Mouse (Mus musculus) hindbrain, embryonic 12.5 days (tissue): Measurements from ENCODE around the gene Gm3015. TPM values are rescaled to one million over a fixed set of nuclear protein-coding genes. Genes with fewer than 3 reads are reported as not detected.
"Not testable (repeated sequence)": the region's sequence is repeated elsewhere in the genome, so short reads cannot be mapped to it uniquely, and the experiment has no call there.

ENCODE experiments used
- ATAC-seq: fragments of 200-750 bp; cut with Nextera tagmentation; 2 replicates; pipeline ENCODE4 v1.8.0; 2017; ENCODE audit warnings: moderate TSS enrichment; ENCODE audit not compliant: low FRiP score
- H3K27ac ChIP-seq: fragments of 300-500 bp; sonication (generic); 2 replicates; pipeline ENCODE4 v1.5.1; 2016; ENCODE audit warnings: mild to moderate bottlenecking
- H3K27me3 ChIP-seq: fragments of 300-500 bp; sonication (generic); 2 replicates; pipeline ENCODE4 v1.6.1; 2016; ENCODE audit warnings: mild to moderate bottlenecking
- H3K36me3 ChIP-seq: fragments of 300-500 bp; sonication (generic); 2 replicates; pipeline ENCODE4 v1.6.1; 2016; ENCODE audit warnings: mild to moderate bottlenecking
- H3K4me1 ChIP-seq: fragments of 300-500 bp; sonication (generic); 2 replicates; pipeline ENCODE4 v1.6.1; 2016
- H3K4me2 ChIP-seq: fragments of 300-500 bp; sonication (generic); replicated peaks from 2 replicates; pipeline ENCODE4 v1.6.1; 2016; ENCODE audit warnings: mild to moderate bottlenecking
- H3K4me3 ChIP-seq: fragments of 300-500 bp; sonication (generic); 2 replicates; pipeline ENCODE4 v1.5.1; 2016; ENCODE audit warnings: mild to moderate bottlenecking
- H3K9ac ChIP-seq: fragments of 300-500 bp; sonication (generic); 2 replicates; pipeline ENCODE4 v1.6.1; 2016; ENCODE audit warnings: mild to moderate bottlenecking, moderate library complexity
- H3K9me3 ChIP-seq: fragments of 300-500 bp; sonication (generic); replicated peaks from 2 replicates; pipeline ENCODE4 v1.6.1; 2016; ENCODE audit warnings: mild to moderate bottlenecking
- WGBS: fragments of 180-500 bp; shearing (Covaris S2); methylation state at CpG from one replicate; pipeline ENCODE4 v1.1.7; 2016; 5-methylcytosine and 5-hydroxymethylcytosine counted together
- polyA plus RNA-seq: library from polyadenylated mRNA; unstranded; fragments of >200 nt; fragmentation: Nextera tagmentation; extraction: Ambion mirVana; gene quantifications from 2 replicates; pipeline ENCODE4 v1.2.1, GENCODE M21; 2016

The Gm3015 gene
- not detected in 2 replicates for polyA plus RNA-seq

DNA sequence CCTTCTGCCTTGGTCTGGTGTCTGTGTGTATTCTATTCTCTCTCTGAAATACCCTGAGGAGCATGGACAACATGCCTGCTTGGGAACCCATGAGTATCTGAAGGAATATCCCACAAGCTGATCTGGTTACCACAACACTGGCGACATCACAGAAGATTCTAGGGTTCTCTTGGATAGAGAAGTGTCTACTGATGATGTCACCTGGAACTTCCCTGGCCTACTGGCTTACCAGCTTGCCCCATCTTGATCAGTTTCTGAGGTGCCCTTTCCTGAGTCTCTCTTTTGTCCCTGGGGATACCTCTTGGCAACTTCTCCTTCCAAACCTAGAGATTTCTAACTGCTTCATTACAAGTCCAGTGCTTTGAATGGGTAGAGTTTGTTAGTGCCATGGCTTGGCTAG lies at the start of gene Gm3015:
TSS of gene Gm3015 (minus strand) at position 101 of the 400 bp plus-strand sequence.
- not testable (repeated sequence) for H3K27ac ChIP-seq, H3K4me1 ChIP-seq, H3K36me3 ChIP-seq, H3K27me3 ChIP-seq, ATAC-seq, H3K9me3 ChIP-seq, H3K9ac ChIP-seq, H3K4me3 ChIP-seq, H3K4me2 ChIP-seq
- 83% methylated on average over 1 of the region's 1 CpGs for WGBS

DNA sequence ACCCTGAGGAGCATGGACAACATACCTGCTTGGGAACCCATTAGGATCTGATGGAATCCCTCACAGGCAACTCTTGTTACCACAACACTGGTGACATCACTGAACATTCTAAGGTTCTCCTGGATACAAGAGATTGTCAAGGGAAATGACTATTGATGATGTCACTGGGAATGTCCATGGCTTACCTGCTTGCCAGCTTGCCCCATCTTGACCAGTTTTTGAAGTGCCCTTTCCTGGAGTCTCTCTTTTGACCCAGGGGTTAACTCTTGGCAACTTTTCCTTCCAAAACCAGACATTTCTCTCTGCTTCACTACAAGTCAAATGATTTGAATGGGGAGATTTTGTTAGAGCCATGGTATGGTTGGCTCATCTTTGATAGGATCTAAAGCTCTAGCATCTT lies 29.3 kb upstream of the Gm3015 start, which contains the start of gene Gm10377:
TSS of gene Gm10377 (minus strand) at position 101 of the 400 bp plus-strand sequence.
- not testable (repeated sequence) for H3K27me3 ChIP-seq, H3K36me3 ChIP-seq, H3K4me3 ChIP-seq, H3K9ac ChIP-seq, H3K9me3 ChIP-seq, H3K27ac ChIP-seq, H3K4me1 ChIP-seq, H3K4me2 ChIP-seq, ATAC-seq

Other genes starting within 250 kb of the Gm3015 start
- not detected in 2 replicates for gene Gm8024, start 244.5 kb downstream of the Gm3015 start, polyA plus RNA-seq
- gene Gm17124, start 168.9 kb downstream of the Gm3015 start, polyA plus RNA-seq: not detected in 2 replicates
- not detected in 2 replicates for gene Gm3633, start 126.9 kb downstream of the Gm3015 start, polyA plus RNA-seq
- gene Gm10378, start 112.9 kb downstream of the Gm3015 start, polyA plus RNA-seq: not detected in 2 replicates
- not detected in 2 replicates for gene Gm10377, start 29.2 kb upstream of the Gm3015 start, polyA plus RNA-seq
- not detected in 2 replicates for gene Gm21977, start 84.7 kb upstream of the Gm3015 start, polyA plus RNA-seq
- gene Gm8082, start 224.8 kb upstream of the Gm3015 start, polyA plus RNA-seq: not detected in 2 replicates
- gene Gm10376, start 246.8 kb upstream of the Gm3015 start, polyA plus RNA-seq: not detected in 2 replicates